Mouse (Mus musculus) limb, embryonic 13.5 days (tissue): ENCODE measurements around the gene Gm45213. TPM values are rescaled to one million over a fixed set of nuclear protein-coding genes. Genes with fewer than 3 reads are reported as not detected.

Experiments used
- ATAC-seq: fragments of 200-750 bp; cut with Nextera tagmentation; 2 replicates; pipeline ENCODE4 v1.8.0; 2017; ENCODE audit warnings: low read depth, moderate number of reproducible peaks, moderate TSS enrichment; ENCODE audit not compliant: low FRiP score
- H3K27ac ChIP-seq: fragments of 300-500 bp; sonication (generic); 2 replicates; pipeline ENCODE4 v1.5.1; 2015; ENCODE audit warnings: inconsistent platforms, mild to moderate bottlenecking, moderate library complexity
- H3K27me3 ChIP-seq: fragments of 300-500 bp; sonication (generic); 2 replicates; pipeline ENCODE4 v1.6.1; 2015; ENCODE audit warnings: mild to moderate bottlenecking, inconsistent platforms
- H3K36me3 ChIP-seq: fragments of 300-500 bp; sonication (generic); 2 replicates; pipeline ENCODE4 v1.6.1; 2015; ENCODE audit warnings: inconsistent platforms, mild to moderate bottlenecking, moderate library complexity
- H3K4me1 ChIP-seq: fragments of 300-500 bp; sonication (generic); 2 replicates; pipeline ENCODE4 v1.6.1; 2015; ENCODE audit warnings: inconsistent platforms
- H3K4me2 ChIP-seq: fragments of 300-500 bp; sonication (generic); replicated peaks from 2 replicates; pipeline ENCODE4 v1.6.1; 2015; ENCODE audit warnings: inconsistent platforms, mild to moderate bottlenecking, moderate library complexity
- H3K4me3 ChIP-seq: fragments of 300-500 bp; sonication (generic); 2 replicates; pipeline ENCODE4 v1.5.1; 2015; ENCODE audit warnings: moderate library complexity, mild to moderate bottlenecking, inconsistent platforms
- H3K9ac ChIP-seq: fragments of 300-500 bp; sonication (generic); 2 replicates; pipeline ENCODE4 v1.6.1; 2015; ENCODE audit warnings: mild to moderate bottlenecking, inconsistent platforms
- H3K9me3 ChIP-seq: fragments of 300-500 bp; sonication (generic); 2 replicates; pipeline ENCODE4 v1.6.1; 2016; ENCODE audit warnings: inconsistent platforms
- WGBS: fragments of 180-500 bp; shearing (Covaris S2); methylation state at CpG from one replicate; pipeline ENCODE4 v1.1.7; 2015; 5-methylcytosine and 5-hydroxymethylcytosine counted together
- polyA plus RNA-seq: library from polyadenylated mRNA; unstranded; fragments of >200 nt; fragmentation: Nextera tagmentation; extraction: Ambion mirVana; gene quantifications from 2 replicates; pipeline ENCODE4 v1.2.1, GENCODE M21; 2015

Gene Gm45213
- polyA plus RNA-seq, 1 experiment from 2014 or later: not detected

- Histone ChIP-seq H3K27ac (peak overlapping the region; percentile 94), H3K4me2 (peak overlapping the region; percentile 73), H3K4me1 (peaks cover 61% of the 10 kb centered on the region), H3K9ac (peak overlapping the region; percentile 98), H3K9me3 (no peaks in the 10 kb centered on the region), H3K36me3 (0 out of 2 replicates have a peak, but pooled peaks cover 2% of the 10 kb centered on the region), H3K27me3 (no peaks in the 10 kb centered on the region), H3K4me3 (peak overlapping the region; percentile 97)
- ATAC-seq: no peak
- 4% methylated on average over 10 of the region's 10 CpGs for WGBS
Measured at GRCm38 (mm10) chr7:66110636-66111112, 67.3 kb downstream of the Gm45213 start.

- no peak for ATAC-seq
- Histone ChIP-seq H3K27me3 (no peaks in the 10 kb centered on the region), H3K36me3 (0 out of 2 replicates have a peak, but pooled peaks cover 2% of the 10 kb centered on the region), H3K9me3 (no peaks in the 10 kb centered on the region), H3K4me2 (peak overlapping the region; percentile 73), H3K9ac (peak overlapping the region; percentile 98), H3K27ac (peak overlapping the region; percentile 94; the same call in 1 of the 2 replicates), H3K4me1 (peaks cover 66% of the 10 kb centered on the region), H3K4me3 (peak overlapping the region; percentile 97)
- WGBS: 58% methylated on average over 10 of the region's 10 CpGs
Measured at GRCm38 (mm10) chr7:66111211-66111610, 67.8 kb downstream of the Gm45213 start.

Other genes starting within 250 kb of the Gm45213 start
- 7.4 and 8.0 TPM in 2 replicates for gene Pcsk6, start 181.9 kb upstream of the Gm45213 start, polyA plus RNA-seq
- gene Snrpa1, start 15.4 kb downstream of the Gm45213 start, polyA plus RNA-seq: 186 and 192 TPM in 2 replicates
- gene Selenos, start 36.0 kb downstream of the Gm45213 start, polyA plus RNA-seq: 121 and 128 TPM in 2 replicates
- 24.9 and 26.4 TPM in 2 replicates for gene Chsy1, start 65.9 kb downstream of the Gm45213 start, polyA plus RNA-seq